10 mouse cellular contexts compared by ENCODE assay signal in the genomic region with DNA sequence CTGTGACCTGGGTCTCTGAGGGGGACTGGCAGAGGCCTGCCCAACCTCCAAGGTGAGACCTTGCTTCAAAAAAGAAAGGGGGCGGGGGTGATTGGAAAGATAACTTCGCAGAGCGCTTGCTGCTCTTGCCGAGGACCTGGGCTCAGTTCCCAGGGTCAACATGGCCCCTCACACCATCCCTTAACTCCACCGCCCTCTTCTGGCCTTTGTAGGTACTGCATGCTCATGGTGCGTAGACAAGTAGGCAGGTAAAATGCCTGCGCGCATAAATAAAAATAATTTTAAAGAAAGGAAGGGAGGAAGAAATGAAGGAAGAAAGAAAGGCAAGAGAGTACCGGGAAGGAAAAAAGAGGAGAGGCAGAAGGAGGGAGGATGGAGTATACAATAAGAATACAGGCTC.
DNase-seq lines count a peak whose midpoint lies in the region; ATAC-seq and TF ChIP-seq lines count a peak whose summit lies in the region.
"Had no signal": no experiment of that assay in that cellular context is flagged by ENCODE, and none has a peak within 500 bp of the region (broad histone marks: within the 10 kb centered on the region; RNA-seq: fewer than 3 reads in every experiment).

No protein-coding gene starts in this region.

- H3K4me3 ChIP-seq in heart, postnatal 0 days (ENCODE audit: low read depth, low read length): no peak overlapping the region
- no peak overlapping the region for H3K4me3 ChIP-seq in midbrain, embryonic 14.5 days (replicated peaks; ENCODE audit: low read depth, low read length)
- H3K4me3 ChIP-seq: lung, embryonic 15.5 days; neural tube, embryonic 13.5 days had no signal

- no peaks in the 10 kb centered on the region for H3K9me3 ChIP-seq in heart, postnatal 0 days (replicated peaks; ENCODE audit: control insufficient read depth, low read length)
- no peaks in the 10 kb centered on the region for H3K9me3 ChIP-seq in midbrain, embryonic 14.5 days (ENCODE audit: control insufficient read depth, low read length)
- H3K9me3 ChIP-seq: lung, embryonic 15.5 days; neural tube, embryonic 13.5 days had no signal

- H3K27me3 ChIP-seq in heart, postnatal 0 days (ENCODE audit: control insufficient read depth, insufficient read depth, low read length): no peaks in the 10 kb centered on the region
- no peaks in the 10 kb centered on the region for H3K27me3 ChIP-seq in midbrain, embryonic 14.5 days (ENCODE audit: control insufficient read depth, insufficient read depth, low read length)
- H3K27me3 ChIP-seq: neural tube, embryonic 13.5 days had no signal

- H3K27ac ChIP-seq in heart, postnatal 0 days (ENCODE audit: low read depth): peak overlapping the region; percentile 43; the same call in 1 of the 2 replicates
- no peak overlapping the region for H3K27ac ChIP-seq in midbrain, embryonic 14.5 days (replicated peaks; ENCODE audit: low read depth, low read length)
- H3K27ac ChIP-seq: lung, embryonic 15.5 days; neural tube, embryonic 13.5 days had no signal

- no peak overlapping the region for H3K9ac ChIP-seq in heart, postnatal 0 days (replicated peaks; ENCODE audit: low read depth, low read length)
- H3K9ac ChIP-seq in midbrain, embryonic 14.5 days (replicated peaks; ENCODE audit: low read length): no peak overlapping the region
- H3K9ac ChIP-seq: lung, embryonic 15.5 days; neural tube, embryonic 13.5 days had no signal

- ATAC-seq in heart, postnatal 0 days (ENCODE audit: insufficient read depth, low read depth): no peak
- no peak for ATAC-seq in midbrain, embryonic 14.5 days (ENCODE audit: low FRiP score, low TSS enrichment)

- WGBS in heart, postnatal 0 days: 66% methylated on average over 9 of the region's 9 CpGs
- WGBS in midbrain, embryonic 14.5 days: 67% methylated on average over 9 of the region's 9 CpGs

- H3K4me2 ChIP-seq in heart, postnatal 0 days (ENCODE audit: low read depth, low read length): no peak overlapping the region
- no peak overlapping the region for H3K4me2 ChIP-seq in midbrain, embryonic 14.5 days (ENCODE audit: low read length)
- H3K4me2 ChIP-seq: lung, embryonic 15.5 days; neural tube, embryonic 13.5 days had no signal

- H3K36me3 ChIP-seq in heart, postnatal 0 days (replicated peaks; ENCODE audit: control insufficient read depth, insufficient read depth, low read length): no peaks in the 10 kb centered on the region
- no peaks in the 10 kb centered on the region for H3K36me3 ChIP-seq in midbrain, embryonic 14.5 days (ENCODE audit: control insufficient read depth, insufficient read depth, low read length)
- H3K36me3 ChIP-seq: lung, embryonic 15.5 days; neural tube, embryonic 13.5 days had no signal

- TF ChIP-seq EP300 in heart, postnatal 0 days (IDR thresholded peaks at IDR 0.05; ENCODE audit: low read depth): no peak; the same call in 1 of the 2 replicates

- H3K4me1 ChIP-seq in heart, postnatal 0 days (ENCODE audit: control insufficient read depth, insufficient read depth): peaks cover 15% of the 10 kb centered on the region; the same call in 1 of the 2 replicates
- peaks cover 6% of the 10 kb centered on the region for H3K4me1 ChIP-seq in midbrain, embryonic 14.5 days (ENCODE audit: control insufficient read depth, insufficient read depth, low read length)
- H3K4me1 ChIP-seq: lung, embryonic 15.5 days had no signal

- TF ChIP-seq CTCF in heart, postnatal 0 days (IDR thresholded peaks at IDR 0.05; ENCODE audit: low read depth): peak; percentile 56

- no peak for DNase-seq in heart, postnatal 0 days (ENCODE audit: low spot score)
- DNase-seq in heart, adult 18-20 months: no peak
- peak; percentile 49 for DNase-seq in thymus, postnatal 14 days
- DNase-seq in thymus, postnatal 10 days (ENCODE audit: low spot score in 2 of 2): no peak
- DNase-seq in cerebellum, postnatal 25 days: peak; percentile 29 to 69
- DNase-seq in thymus, postnatal 4 days: peak; percentile 69
- no peak for DNase-seq in frontal cortex, adult 2 months (ENCODE audit: extremely low spot score in 1 of 2, low spot score in 1 of 2)
- DNase-seq in midbrain, embryonic 14.5 days: no peak

Comparison
In these comparisons a context has a peak if more than half of its experiments do, and no peak if none do; other contexts are left out.
1. DNase-seq: peak in thymus, postnatal 14 days (single experiment), cerebellum, postnatal 25 days (2 of 2) and thymus, postnatal 4 days (single experiment); none in heart, postnatal 0 days (single experiment), heart, adult 18-20 months (0 of 2), thymus, postnatal 10 days (0 of 2), frontal cortex, adult 2 months (0 of 2) and midbrain, embryonic 14.5 days (single experiment).